Mouse (Mus musculus) liver, embryonic 16.5 days (tissue): ENCODE results near the gene R3hcc1l. TPM values are rescaled to one million over a fixed set of nuclear protein-coding genes. Genes with fewer than 3 reads are reported as not detected.

ENCODE experiments used
- ATAC-seq: fragments of 200-750 bp; cut with Nextera tagmentation; 2 replicates; pipeline ENCODE4 v1.8.0; 2017; ENCODE audit warnings: low read depth, mild to moderate bottlenecking, moderate number of reproducible peaks, moderate library complexity
- H3K27ac ChIP-seq: fragments of 300-500 bp; sonication (generic); 2 replicates; pipeline ENCODE4 v1.5.1; 2014; ENCODE audit warnings: mild to moderate bottlenecking, low read length
- H3K27me3 ChIP-seq: fragments of 300-500 bp; sonication (generic); 2 replicates; pipeline ENCODE4 v1.6.1; 2014; ENCODE audit warnings: low read depth, low read length, mixed read lengths; ENCODE audit not compliant: control insufficient read depth, insufficient read depth
- H3K36me3 ChIP-seq: fragments of 300-500 bp; sonication (generic); 2 replicates; pipeline ENCODE4 v1.6.1; 2014; ENCODE audit warnings: mild to moderate bottlenecking; ENCODE audit not compliant: control insufficient read depth, insufficient read depth
- H3K4me1 ChIP-seq: fragments of 300-500 bp; sonication (generic); 2 replicates; pipeline ENCODE4 v1.6.1; 2014; ENCODE audit warnings: low read depth, low read length, mixed read lengths; ENCODE audit not compliant: control insufficient read depth
- H3K4me2 ChIP-seq: fragments of 300-500 bp; sonication (generic); 2 replicates; pipeline ENCODE4 v1.6.1; 2014; ENCODE audit warnings: low read depth, low read length, mixed read lengths
- H3K4me3 ChIP-seq: fragments of 300-500 bp; sonication (generic); 2 replicates; pipeline ENCODE4 v1.5.1; 2014; ENCODE audit warnings: low read depth, mild to moderate bottlenecking, low read length
- H3K9ac ChIP-seq: fragments of 300-500 bp; sonication (generic); 2 replicates; pipeline ENCODE4 v1.6.1; 2014; ENCODE audit warnings: low read depth, low read length
- H3K9me3 ChIP-seq: fragments of 300-500 bp; sonication (generic); replicated peaks from 2 replicates; pipeline ENCODE4 v1.6.1; 2016; ENCODE audit warnings: low read length; ENCODE audit not compliant: control insufficient read depth
- WGBS: fragments of 180-500 bp; shearing (Covaris S2); extraction: QIAGEN DNeasy Blood & Tissue Kit; methylation state at CpG from one replicate; pipeline ENCODE4 v1.1.7; 2014; ENCODE audit not compliant: insufficient replicate concordance; 5-methylcytosine and 5-hydroxymethylcytosine counted together
- polyA plus RNA-seq: library from polyadenylated mRNA; unstranded; fragments of >200 nt; fragmentation: Nextera tagmentation; extraction: Ambion mirVana; gene quantifications from 2 replicates; pipeline ENCODE4 v1.2.1, GENCODE M21; 2015

R3hcc1l gene
- polyA plus RNA-seq, 1 experiment from 2014 or later, result 12.4 TPM

- H3K9ac ChIP-seq, result no peak overlapping the region
- H3K9me3 ChIP-seq, result no peaks in the 10 kb centered on the region
- no peak overlapping the region for H3K27ac ChIP-seq
- no peak overlapping the region for H3K4me3 ChIP-seq
- 73% methylated on average over 9 of the region's 9 CpGs for WGBS
- H3K36me3 ChIP-seq, result no peaks in the 10 kb centered on the region
- no peak overlapping the region for H3K4me2 ChIP-seq
- no peaks in the 10 kb centered on the region for H3K27me3 ChIP-seq
- H3K4me1 ChIP-seq, result no peaks in the 10 kb centered on the region
- no peak for ATAC-seq
These were observed 8.9 kb upstream of the R3hcc1l start for GRCm38 (mm10) chr19:42509625-42510024.

DNA sequence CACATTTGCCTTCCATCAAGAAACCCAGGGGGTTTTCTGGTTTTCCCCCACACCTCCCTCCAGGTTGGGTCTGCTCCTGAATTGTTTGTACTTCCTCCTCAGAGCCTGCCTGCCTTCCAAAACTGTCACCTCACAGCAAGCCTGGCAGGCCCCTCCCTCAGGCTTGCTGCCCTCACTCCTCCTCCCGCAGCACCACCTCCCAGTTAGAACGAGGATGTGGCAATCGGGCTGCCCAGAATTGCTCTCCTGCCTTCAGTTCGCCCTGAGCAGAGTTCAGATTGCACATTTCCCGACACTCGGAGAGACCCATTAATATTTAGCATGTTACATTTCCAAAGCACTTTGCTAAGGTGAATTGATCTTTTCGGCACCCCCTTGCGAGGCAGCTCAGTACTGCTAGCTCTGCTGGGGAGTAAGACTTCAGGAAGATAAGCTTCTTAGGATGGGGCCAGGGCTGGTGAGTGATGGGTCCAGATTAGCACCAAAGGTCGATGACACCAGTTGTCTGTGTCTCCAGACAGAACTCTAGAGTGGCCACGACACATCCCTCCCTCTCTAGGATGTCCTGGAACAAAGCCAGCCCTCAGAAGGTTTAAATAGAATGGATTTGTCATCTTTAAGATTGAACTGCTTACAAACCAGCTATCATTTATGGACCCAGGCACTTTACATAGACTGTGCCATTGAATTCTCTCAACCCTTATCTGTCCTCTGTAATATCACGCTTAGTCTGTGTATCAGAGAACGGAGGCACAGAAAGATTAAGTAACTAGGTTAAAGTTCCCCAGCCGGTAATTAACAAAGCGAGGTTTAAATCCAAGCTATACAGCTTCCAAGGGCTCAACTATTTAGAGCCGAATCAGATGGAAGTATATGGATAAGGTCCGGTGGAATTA is 8.0 kb upstream of the R3hcc1l start:
- H3K4me2 ChIP-seq, result 0 out of 2 replicates have a peak overlapping the region, but pooled peaks have one; percentile 12
- peak; percentile 92 for ATAC-seq

GRCm38 (mm10) chr19:42515656-42516055 is 2.9 kb upstream of the R3hcc1l start:
- H3K9me3 ChIP-seq, result no peaks in the 10 kb centered on the region
- ATAC-seq, result no peak
- WGBS, result 82% methylated on average over 8 of the region's 8 CpGs
- H3K36me3 ChIP-seq, result no peaks in the 10 kb centered on the region
- no peak overlapping the region for H3K4me2 ChIP-seq
- no peak overlapping the region for H3K4me3 ChIP-seq
- no peaks in the 10 kb centered on the region; the same call in 1 of the 2 replicates for H3K27me3 ChIP-seq
- peaks cover 13% of the 10 kb centered on the region for H3K4me1 ChIP-seq
- no peak overlapping the region for H3K27ac ChIP-seq
- no peak overlapping the region for H3K9ac ChIP-seq

More for the DNA sequence above, 8.0 kb upstream of the R3hcc1l start:
- Histone ChIP-seq H3K4me1 (no peaks in the 10 kb centered on the region), H3K27ac (0 out of 2 replicates have a peak overlapping the region, but pooled peaks have one; percentile 20), H3K4me3 (no peak overlapping the region), H3K36me3 (no peaks in the 10 kb centered on the region), H3K9ac (no peak overlapping the region), H3K27me3 (no peaks in the 10 kb centered on the region), H3K9me3 (no peaks in the 10 kb centered on the region)
- 32% methylated on average over 16 of the region's 16 CpGs for WGBS

DNA sequence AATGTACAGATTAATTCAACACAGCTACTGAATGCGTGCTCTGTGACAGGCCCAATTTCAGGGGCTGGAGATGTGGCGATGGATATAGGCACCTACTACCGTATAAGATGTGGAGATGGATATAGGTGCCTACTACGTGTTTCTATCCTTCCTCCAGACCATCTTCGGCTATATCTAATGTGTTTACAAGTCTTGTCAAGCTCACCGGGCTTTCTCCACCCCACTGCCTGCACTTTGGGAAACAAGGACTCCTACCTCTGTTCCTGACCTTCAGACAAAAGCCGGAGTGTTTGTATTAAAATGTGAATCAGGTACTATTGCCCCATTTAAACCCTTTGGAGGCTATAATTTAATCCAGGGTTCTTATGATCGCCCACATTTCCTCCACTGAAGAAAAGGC is 2.4 kb upstream of the R3hcc1l start:
- 75% methylated on average over 8 of the region's 8 CpGs for WGBS
- H3K27ac ChIP-seq, result no peak overlapping the region
- ATAC-seq, result no peak
- H3K4me2 ChIP-seq, result no peak overlapping the region
- no peak overlapping the region for H3K4me3 ChIP-seq
- H3K27me3 ChIP-seq, result no peaks in the 10 kb centered on the region; the same call in 1 of the 2 replicates
- H3K9ac ChIP-seq, result no peak overlapping the region
- no peaks in the 10 kb centered on the region for H3K36me3 ChIP-seq
- peaks cover 13% of the 10 kb centered on the region for H3K4me1 ChIP-seq
- no peaks in the 10 kb centered on the region for H3K9me3 ChIP-seq

GRCm38 (mm10) chr19:42517957-42518619 is 471 bp upstream of the R3hcc1l start:
- H3K4me2 ChIP-seq, result peak overlapping the region; percentile 84
- H3K9ac ChIP-seq, result peak overlapping the region; percentile 24; the same call in 1 of the 2 replicates
- no peaks in the 10 kb centered on the region for H3K36me3 ChIP-seq
- WGBS, result 16% methylated on average over 24 of the region's 24 CpGs
- H3K27me3 ChIP-seq, result no peaks in the 10 kb centered on the region; the same call in 1 of the 2 replicates
- H3K4me3 ChIP-seq, result peak overlapping the region; percentile 93
- H3K9me3 ChIP-seq, result no peaks in the 10 kb centered on the region
- ATAC-seq, result no peak
- H3K4me1 ChIP-seq, result peaks cover 13% of the 10 kb centered on the region
- H3K27ac ChIP-seq, result no peak overlapping the region

GRCm38 (mm10) chr19:42519760-42520159 is 1.2 kb downstream of the R3hcc1l start:
- H3K9me3 ChIP-seq, result no peaks in the 10 kb centered on the region
- WGBS, result 41% methylated on average over 9 of the region's 9 CpGs
- peak overlapping the region; percentile 84 for H3K4me2 ChIP-seq
- no peak overlapping the region; the same call in 1 of the 2 replicates for H3K27ac ChIP-seq
- H3K9ac ChIP-seq, result peak overlapping the region; percentile 94
- no peaks in the 10 kb centered on the region; the same call in 1 of the 2 replicates for H3K27me3 ChIP-seq
- peak overlapping the region; percentile 93 for H3K4me3 ChIP-seq
- H3K4me1 ChIP-seq, result peaks cover 13% of the 10 kb centered on the region
- no peaks in the 10 kb centered on the region for H3K36me3 ChIP-seq
- ATAC-seq, result no peak

GRCm38 (mm10) chr19:42524703-42525102 is 6.1 kb downstream of the R3hcc1l start:
- no peak overlapping the region for H3K27ac ChIP-seq
- H3K4me3 ChIP-seq, result no peak overlapping the region
- H3K27me3 ChIP-seq, result no peaks in the 10 kb centered on the region
- no peak overlapping the region for H3K9ac ChIP-seq
- ATAC-seq, result no peak
- peaks cover 4% of the 10 kb centered on the region for H3K4me1 ChIP-seq
- no peaks in the 10 kb centered on the region for H3K9me3 ChIP-seq
- H3K4me2 ChIP-seq, result no peak overlapping the region
- H3K36me3 ChIP-seq, result no peaks in the 10 kb centered on the region
- WGBS, result 65% methylated on average over 2 of the region's 2 CpGs

DNA sequence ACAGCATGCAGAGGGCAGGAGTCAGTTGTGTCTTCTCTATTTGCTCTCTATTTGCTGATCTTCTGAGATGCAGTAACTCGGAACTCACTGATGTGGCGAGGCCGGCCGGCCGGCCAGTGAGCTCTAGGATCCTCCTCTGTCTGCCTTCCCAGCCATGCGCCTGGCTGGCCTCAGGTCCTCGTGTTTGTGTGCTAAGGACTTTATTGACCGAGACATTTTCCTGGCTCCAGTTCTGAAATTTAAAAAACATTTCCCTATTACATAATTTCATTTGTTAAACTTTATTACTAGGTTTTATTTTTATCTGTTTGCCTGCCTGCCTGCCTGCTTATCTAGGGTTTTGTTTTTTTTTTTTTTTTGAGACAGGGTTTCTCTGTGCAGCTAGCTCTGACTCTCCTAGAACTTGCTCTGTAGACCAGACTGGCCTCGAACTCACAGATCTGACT is 11.5 kb downstream of the R3hcc1l start:
- ATAC-seq, result peak; percentile 58; the same call in 1 of the 2 replicates
- 38% methylated on average over 9 of the region's 9 CpGs for WGBS
- no peak overlapping the region for H3K9ac ChIP-seq
- H3K27me3 ChIP-seq, result no peaks in the 10 kb centered on the region
- no peak overlapping the region for H3K4me3 ChIP-seq
- H3K4me2 ChIP-seq, result 0 out of 2 replicates have a peak overlapping the region, but pooled peaks have one; percentile 25
- no peak overlapping the region; the same call in 1 of the 2 replicates for H3K27ac ChIP-seq
- H3K36me3 ChIP-seq, result no peaks in the 10 kb centered on the region
- H3K9me3 ChIP-seq, result no peaks in the 10 kb centered on the region
- peaks cover 11% of the 10 kb centered on the region for H3K4me1 ChIP-seq
